Mouse (Mus musculus): ENCODE results near the gene Bud23.
"Not testable (repeated sequence)": the region's sequence is repeated elsewhere in the genome, so short reads cannot be mapped to it uniquely, and the experiment has no call there.

Gene Bud23

GRCm38 (mm10) chr5:135072061-135072460, 7.3 kb upstream of the Bud23 start:
- no peak for DNase-seq (ENCODE audit: low spot score in 2 of 2)

DNA sequence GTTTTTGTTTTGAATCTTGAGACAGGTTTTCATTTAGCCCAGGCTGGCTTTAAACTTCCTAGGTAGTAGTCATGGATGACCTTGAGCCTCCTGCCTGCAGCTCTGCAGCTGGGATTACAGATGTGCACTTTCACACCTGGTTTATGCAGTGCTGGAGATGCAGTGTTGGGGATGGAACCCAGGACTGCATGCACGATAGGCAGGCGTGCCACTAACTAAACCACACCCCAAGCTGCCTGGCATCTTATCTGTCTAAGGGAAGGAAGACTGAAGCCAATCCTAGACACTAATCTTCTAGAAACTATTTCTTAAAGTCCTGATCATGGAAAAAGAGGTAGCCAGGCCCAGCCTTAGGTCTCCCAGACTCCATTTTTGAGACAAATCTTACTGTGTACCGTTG, 5.7 kb upstream of the Bud23 start:
- no peak for DNase-seq (ENCODE audit: low spot score in 2 of 2)

- no peak for DNase-seq (ENCODE audit: low spot score in 2 of 2)
Measured at GRCm38 (mm10) chr5:135066008-135066407, 1.2 kb upstream of the Bud23 start.

GRCm38 (mm10) chr5:135064382-135064766, 385 bp downstream of the Bud23 start:
- DNase-seq (ENCODE audit: low spot score in 2 of 2): no peak

DNA sequence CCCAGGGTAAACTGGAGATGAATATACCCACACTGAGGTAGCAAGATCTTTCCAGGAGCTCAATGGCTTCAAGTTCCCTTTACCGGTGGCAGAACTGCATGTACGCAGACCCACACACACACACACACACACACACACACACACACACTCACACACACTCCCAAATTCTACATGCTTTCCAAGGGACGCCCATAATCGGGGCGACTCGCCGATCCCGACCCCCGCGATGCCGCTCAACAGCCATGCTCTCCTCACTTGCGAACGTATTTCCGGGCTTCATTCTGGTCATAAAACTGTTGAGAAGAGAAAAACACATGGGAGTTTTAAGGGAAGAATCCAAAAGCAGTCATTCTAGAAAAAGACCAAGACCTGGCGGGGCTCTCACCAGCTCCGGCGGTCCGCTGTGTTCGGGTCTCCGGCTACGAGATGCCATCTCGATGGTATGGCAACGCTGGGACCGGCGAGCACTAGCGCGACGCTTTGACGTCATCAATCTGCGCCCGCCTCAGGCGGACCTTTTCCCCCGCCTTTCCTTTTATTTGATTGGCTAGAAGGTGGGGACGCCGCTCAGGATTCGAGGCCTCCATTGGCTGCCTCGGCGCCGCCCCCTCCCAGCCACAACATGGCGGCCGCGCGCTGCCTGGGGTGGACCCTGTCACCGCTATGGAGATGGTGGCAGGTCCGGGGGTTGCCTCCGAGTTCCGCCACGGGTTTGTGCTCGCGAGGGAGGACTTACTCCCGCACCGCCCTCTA, 954 bp downstream of the Bud23 start, which contains the start of gene Dnajc30:
Gene Dnajc30, plus strand, starts transcription at position 574 of the 753 bp plus-strand sequence.
- DNase-seq (ENCODE audit: low spot score in 2 of 2): peak; percentile 95 to 97

DNA sequence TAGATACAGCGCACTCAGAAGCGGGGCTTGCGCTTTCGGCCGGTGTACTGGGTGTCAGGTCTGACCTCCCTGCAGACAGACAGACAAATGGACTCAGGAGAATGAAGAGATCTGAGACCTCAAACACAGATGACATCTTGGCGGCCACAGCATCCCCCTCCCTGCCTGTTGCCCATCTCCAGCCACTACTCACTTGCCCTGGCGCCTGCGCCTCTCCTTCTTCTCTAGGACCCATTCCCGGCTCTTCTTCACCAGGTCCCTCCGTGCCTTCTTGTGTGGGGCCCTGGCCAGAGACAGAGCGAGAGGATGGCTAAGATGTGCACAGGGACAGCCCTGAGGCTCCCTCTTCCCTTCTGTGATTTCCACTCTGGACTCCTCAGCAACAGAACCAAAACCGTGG, 11.4 kb downstream of the Bud23 start:
- DNase-seq (ENCODE audit: low spot score in 2 of 2): no peak

GRCm38 (mm10) chr5:135049268-135049667, 15.5 kb downstream of the Bud23 start:
- not testable (repeated sequence) for DNase-seq (ENCODE audit: low spot score in 2 of 2)

DNA sequence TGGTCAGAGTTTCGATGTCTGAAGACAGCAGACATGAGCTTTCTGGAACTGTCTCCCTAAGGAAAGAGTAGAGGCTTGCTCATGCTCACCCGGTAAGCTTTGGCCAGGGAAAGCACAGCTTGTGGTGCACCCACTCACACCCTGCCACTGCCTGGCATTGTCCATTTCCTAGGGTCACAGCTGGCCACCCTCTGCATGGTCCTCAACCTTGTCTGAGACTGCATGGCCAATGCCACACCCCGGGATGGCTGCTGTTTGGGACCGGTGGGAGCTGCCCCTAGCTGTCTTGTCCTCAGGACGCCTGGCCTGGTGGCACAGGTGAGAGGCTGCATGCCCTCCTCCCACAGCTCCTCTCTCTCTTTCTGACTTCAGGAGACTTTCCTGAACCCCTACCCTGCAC, 16.2 kb downstream of the Bud23 start:
- DNase-seq (ENCODE audit: low spot score in 2 of 2): no peak

GRCm38 (mm10) chr5:135044575-135044974, 20.2 kb downstream of the Bud23 start:
- no peak for DNase-seq (ENCODE audit: low spot score in 2 of 2)

DNA sequence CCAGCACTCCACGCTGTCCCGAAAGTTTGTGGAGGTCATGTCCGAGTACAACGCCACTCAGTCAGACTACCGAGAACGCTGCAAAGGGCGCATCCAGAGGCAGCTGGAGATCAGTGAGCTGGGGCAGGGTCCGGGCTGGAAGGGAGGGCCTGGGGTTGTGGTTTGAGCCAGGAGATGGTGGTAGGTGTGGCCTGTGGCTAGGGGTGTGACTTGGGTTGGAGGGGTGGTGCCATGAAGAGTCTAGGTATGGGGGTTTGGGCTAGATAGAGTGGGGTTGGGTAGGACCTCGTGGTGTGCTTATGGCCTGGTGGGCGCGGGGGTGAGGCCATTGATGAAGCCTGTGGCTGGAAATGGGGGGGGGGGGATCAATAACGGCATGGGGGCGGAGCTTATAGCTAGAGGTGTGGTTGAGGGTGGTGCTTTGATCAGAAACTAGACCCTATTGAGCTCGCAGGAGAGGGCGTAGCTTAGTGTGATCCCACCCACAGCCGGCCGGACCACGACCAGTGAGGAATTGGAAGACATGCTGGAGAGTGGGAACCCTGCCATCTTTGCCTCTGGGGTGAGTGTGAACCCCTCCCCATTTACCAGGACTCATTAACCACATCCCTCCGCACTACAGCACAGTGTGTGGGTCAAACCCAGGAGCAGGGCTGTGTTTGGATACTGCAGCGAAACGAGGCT, 22.5 kb downstream of the Bud23 start:
- no peak for DNase-seq (ENCODE audit: low spot score in 2 of 2)

- no peak for DNase-seq (ENCODE audit: low spot score in 2 of 2)
Measured at GRCm38 (mm10) chr5:135040777-135041176, 24.0 kb downstream of the Bud23 start.

DNA sequence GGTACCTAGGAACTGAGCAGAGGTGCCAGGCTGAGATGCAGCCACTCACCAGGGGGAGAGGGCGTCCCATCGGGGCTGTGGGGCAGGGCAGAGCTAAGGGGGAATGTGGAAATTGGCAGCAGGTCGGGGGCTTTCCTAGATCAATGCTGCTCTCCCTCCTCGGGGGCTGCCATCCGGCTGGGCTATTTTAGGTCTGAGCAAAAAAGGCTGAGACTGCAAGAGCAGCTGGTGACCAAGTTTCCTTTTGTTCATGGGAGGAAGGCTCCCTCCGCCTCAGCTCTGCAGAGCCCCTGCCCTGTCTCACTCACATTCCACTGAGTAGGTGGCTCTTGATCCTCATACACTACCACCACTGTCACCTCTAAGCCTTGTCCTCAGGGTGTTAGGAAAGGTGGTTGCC, 24.7 kb downstream of the Bud23 start:
- no peak for DNase-seq (ENCODE audit: low spot score in 2 of 2)

DNA sequence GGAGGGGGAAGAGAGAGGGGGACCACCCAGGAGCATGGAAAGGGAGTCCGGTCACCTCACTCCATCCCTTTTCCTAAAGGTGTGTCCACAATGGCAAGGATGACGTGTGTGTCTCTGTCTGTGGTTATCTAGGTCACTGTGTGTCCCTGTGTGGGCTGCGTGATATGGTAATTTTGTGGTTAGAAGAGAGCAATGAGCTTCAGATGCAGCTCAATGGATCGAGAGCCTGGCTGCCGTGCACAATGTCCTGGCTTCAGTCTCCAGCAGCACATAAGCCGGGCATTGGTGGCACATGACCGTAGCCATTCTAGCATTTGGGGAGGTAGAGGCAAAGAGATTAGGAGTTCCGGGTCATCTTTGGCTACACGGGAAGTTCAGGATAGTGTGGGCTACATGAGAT, 25.2 kb downstream of the Bud23 start:
- DNase-seq (ENCODE audit: low spot score in 2 of 2): no peak

DNA sequence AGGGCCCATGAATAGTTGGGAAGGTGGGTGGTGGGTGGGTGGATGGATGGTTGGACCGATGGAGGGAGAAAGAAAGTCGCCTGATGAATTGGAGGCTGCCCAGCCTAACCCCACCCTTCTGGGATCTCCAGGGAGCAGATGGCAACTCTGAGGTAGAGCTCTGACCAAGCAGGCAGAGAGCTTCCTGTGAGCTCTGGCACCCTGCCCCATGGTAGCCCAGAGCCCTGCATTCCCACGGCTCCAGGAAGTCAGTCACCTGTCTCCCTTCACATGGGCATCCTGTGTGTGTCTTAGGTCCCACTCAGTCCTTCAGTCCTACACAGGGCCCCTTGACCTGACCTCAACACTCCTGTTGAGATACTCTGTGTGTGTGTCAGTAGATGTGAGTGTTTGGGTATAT, 26.8 kb downstream of the Bud23 start:
- no peak for DNase-seq (ENCODE audit: low spot score in 2 of 2)

DNA sequence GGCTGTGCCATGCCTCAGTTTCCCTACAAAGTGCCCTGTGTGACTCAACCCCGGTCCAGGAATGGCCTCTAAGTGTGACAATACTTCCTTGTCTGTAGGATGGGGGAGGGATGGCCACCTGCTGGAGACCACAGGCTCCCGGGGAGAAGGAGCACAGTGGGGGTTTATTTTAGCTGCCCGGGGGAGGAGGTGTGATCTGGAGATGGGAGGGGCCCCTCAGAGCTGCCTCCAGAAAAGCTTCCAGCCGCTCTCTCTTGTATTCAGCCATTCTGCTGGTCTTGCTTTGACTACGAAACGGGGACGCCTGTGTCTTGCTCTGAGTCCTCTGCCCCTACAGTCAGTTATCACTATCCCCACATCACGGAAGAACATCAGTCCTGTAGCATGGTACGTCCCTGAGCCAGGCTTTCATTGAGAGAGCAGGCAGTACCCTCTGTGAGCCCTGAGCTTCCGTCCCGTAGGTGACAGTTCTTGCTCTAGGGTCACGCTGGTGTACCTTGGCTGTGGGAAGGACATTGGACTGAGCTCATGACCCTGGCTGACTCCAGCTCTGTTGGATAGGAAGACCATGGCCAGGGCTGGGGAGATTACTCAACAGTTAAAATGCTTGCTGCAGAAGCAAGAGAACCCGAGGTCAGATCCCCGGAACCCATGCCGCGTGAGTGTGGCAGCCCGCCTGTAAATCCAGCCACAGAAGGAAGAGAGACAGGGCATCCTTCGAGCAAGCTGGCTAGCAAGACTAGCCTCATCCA, 29.0 kb downstream of the Bud23 start:
- peak in 1 of 2 experiments; percentile 52 for DNase-seq (ENCODE audit: low spot score in 2 of 2)

- no peak for DNase-seq (ENCODE audit: low spot score in 2 of 2)
Measured at GRCm38 (mm10) chr5:135034593-135034992, 30.2 kb downstream of the Bud23 start.

GRCm38 (mm10) chr5:135032581-135032980, 32.2 kb downstream of the Bud23 start:
- DNase-seq (ENCODE audit: low spot score in 2 of 2): no peak

DNA sequence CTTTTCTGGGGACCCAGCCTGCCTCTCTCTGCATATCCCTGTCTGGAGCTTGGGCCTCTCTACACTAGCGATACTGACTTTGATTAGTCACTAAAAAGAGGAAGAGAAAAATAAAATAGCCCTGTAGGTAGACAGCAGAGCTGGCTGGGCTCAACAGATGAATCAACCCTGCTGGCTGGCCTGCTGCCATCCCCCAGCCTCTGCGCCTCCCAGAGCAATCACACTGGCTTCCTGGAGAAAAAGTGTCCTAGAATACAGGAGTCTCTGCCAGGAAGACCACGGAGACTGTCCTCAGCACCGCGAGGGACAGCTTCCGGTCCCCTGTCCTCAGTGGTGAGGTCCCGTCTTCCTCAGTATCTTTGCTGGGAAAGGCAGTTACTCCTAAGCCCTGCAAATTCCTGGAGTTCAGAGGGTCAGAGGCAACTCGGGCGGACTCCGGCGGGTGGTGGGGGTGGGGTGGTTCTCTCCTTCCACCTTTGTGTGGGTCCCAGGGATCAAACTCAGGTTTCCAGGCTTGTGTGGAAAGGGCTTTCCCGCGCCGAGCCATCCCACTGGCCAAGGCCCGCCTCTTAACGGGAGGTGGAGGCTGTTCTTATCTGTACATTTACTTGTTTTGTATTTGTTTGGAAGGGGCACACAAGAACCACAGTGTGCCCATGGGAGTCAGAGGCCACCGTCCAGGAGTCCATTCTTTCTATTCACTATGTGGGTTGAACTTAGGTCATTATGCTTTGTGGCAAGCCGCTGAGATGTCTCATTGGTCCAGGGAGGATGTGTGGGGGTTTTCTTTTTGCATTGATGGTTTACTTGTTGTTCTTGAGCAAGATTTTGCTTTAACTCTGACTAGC, 35.5 kb downstream of the Bud23 start:
- DNase-seq (ENCODE audit: low spot score in 2 of 2): no peak

DNA sequence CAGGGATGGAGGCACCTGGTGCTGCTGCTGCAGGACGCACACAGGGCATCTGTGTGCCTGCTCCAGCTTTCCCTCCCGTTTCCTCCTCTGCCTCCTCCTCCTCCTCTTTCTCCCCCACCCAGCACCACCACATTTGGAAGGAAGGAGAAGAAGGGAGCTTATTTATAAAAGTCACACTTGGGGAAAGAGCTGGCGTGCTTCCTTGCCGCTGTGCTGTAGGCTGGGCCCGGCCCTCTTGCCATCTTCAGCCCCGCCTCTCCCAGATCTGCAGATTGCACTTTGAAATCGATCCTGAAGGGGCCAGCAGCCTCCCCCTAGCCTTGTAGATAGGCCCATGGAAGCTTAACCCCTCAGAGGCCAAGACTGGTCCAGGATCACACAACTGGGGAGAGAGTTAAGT, 38.9 kb downstream of the Bud23 start:
- DNase-seq (ENCODE audit: low spot score in 2 of 2): no peak

GRCm38 (mm10) chr5:135024665-135025224, 40.0 kb downstream of the Bud23 start:
- no peak for DNase-seq (ENCODE audit: low spot score in 2 of 2)
